Mouse (Mus musculus): ENCODE data around the gene Dcpp1. TPM values are rescaled to one million over a fixed set of nuclear protein-coding genes. Genes with fewer than 3 reads are reported as not detected.
A peak's percentile ranks its signal among the peaks of the same experiment; 100 is the strongest.

The Dcpp1 gene
- polyA plus RNA-seq, 1 experiment from 2014 or later, result not detected

- no peak overlapping the region for H3K4me3 ChIP-seq (ENCODE audit: low read length)
- H3K4me2 ChIP-seq (ENCODE audit: low read depth, low read length), result no peak overlapping the region
- H3K27ac ChIP-seq (ENCODE audit: low read length), result no peak overlapping the region
- peaks cover 6% of the 10 kb centered on the region; the same call in 1 of the 2 replicates for H3K4me1 ChIP-seq (ENCODE audit: control insufficient read depth, insufficient read depth, low read length)
- no peak for ATAC-seq (replicated peaks; ENCODE audit: extremely low read depth, insufficient read depth, low FRiP score)
- no peaks in the 10 kb centered on the region for H3K27me3 ChIP-seq (ENCODE audit: control insufficient read depth, insufficient read depth, low read length)
- H3K36me3 ChIP-seq (ENCODE audit: control insufficient read depth, insufficient read depth), result no peaks in the 10 kb centered on the region
- 34% methylated on average over 5 of the region's 5 CpGs for WGBS
- H3K9ac ChIP-seq (ENCODE audit: low read length), result no peak overlapping the region
- H3K9me3 ChIP-seq (replicated peaks; ENCODE audit: control insufficient read depth, low read length), result no peaks in the 10 kb centered on the region
Observed at GRCm38 (mm10) chr17:23853292-23853691, 27.4 kb upstream of the Dcpp1 start.

GRCm38 (mm10) chr17:23854229-23854765 lies 26.4 kb upstream of the Dcpp1 start:
- H3K27me3 ChIP-seq (ENCODE audit: control insufficient read depth, insufficient read depth, low read length), result no peaks in the 10 kb centered on the region
- H3K36me3 ChIP-seq (ENCODE audit: control insufficient read depth, insufficient read depth), result no peaks in the 10 kb centered on the region
- no peak overlapping the region for H3K4me3 ChIP-seq (ENCODE audit: low read length)
- WGBS, result 56% methylated on average over 10 of the region's 10 CpGs
- no peak overlapping the region for H3K27ac ChIP-seq (ENCODE audit: low read length)
- no peak overlapping the region for H3K4me2 ChIP-seq (ENCODE audit: low read depth, low read length)
- no peak overlapping the region for H3K9ac ChIP-seq (ENCODE audit: low read length)
- no peaks in the 10 kb centered on the region for H3K9me3 ChIP-seq (replicated peaks; ENCODE audit: control insufficient read depth, low read length)
- ATAC-seq (replicated peaks; ENCODE audit: extremely low read depth, insufficient read depth, low FRiP score), result peak; percentile 45; the same call in 1 of the 2 replicates
- H3K4me1 ChIP-seq (ENCODE audit: control insufficient read depth, insufficient read depth, low read length), result peaks cover 6% of the 10 kb centered on the region; the same call in 1 of the 2 replicates

GRCm38 (mm10) chr17:23857193-23857592 lies 23.5 kb upstream of the Dcpp1 start:
- H3K4me1 ChIP-seq (ENCODE audit: control insufficient read depth, insufficient read depth, low read length), result peaks cover 6% of the 10 kb centered on the region; the same call in 1 of the 2 replicates
- H3K4me3 ChIP-seq (ENCODE audit: low read length), result no peak overlapping the region
- ATAC-seq (replicated peaks; ENCODE audit: extremely low read depth, insufficient read depth, low FRiP score), result no peak
- no peak overlapping the region for H3K4me2 ChIP-seq (ENCODE audit: low read depth, low read length)
- H3K9me3 ChIP-seq (replicated peaks; ENCODE audit: control insufficient read depth, low read length), result no peaks in the 10 kb centered on the region
- H3K27me3 ChIP-seq (ENCODE audit: control insufficient read depth, insufficient read depth, low read length), result no peaks in the 10 kb centered on the region
- H3K36me3 ChIP-seq (ENCODE audit: control insufficient read depth, insufficient read depth), result no peaks in the 10 kb centered on the region
- no peak overlapping the region for H3K9ac ChIP-seq (ENCODE audit: low read length)
- WGBS, result 81% methylated on average over 6 of the region's 6 CpGs
- no peak overlapping the region for H3K27ac ChIP-seq (ENCODE audit: low read length)

- Histone ChIP-seq H3K36me3 (ENCODE audit: control insufficient read depth, insufficient read depth) (no peaks in the 10 kb centered on the region), H3K27me3 (ENCODE audit: control insufficient read depth, insufficient read depth, low read length) (no peaks in the 10 kb centered on the region), H3K4me2 (ENCODE audit: low read depth, low read length) (no peak overlapping the region), H3K9me3 (replicated peaks; ENCODE audit: control insufficient read depth, low read length) (no peaks in the 10 kb centered on the region), H3K4me1 (ENCODE audit: control insufficient read depth, insufficient read depth, low read length) (peaks cover 6% of the 10 kb centered on the region; the same call in 1 of the 2 replicates), H3K4me3 (ENCODE audit: low read length) (no peak overlapping the region), H3K9ac (ENCODE audit: low read length) (no peak overlapping the region), H3K27ac (ENCODE audit: low read length) (no peak overlapping the region)
- ATAC-seq (replicated peaks; ENCODE audit: extremely low read depth, insufficient read depth, low FRiP score), result no peak
- 68% methylated on average over 2 of the region's 2 CpGs for WGBS
Observed at GRCm38 (mm10) chr17:23857913-23858312, 22.8 kb upstream of the Dcpp1 start.

- Histone ChIP-seq H3K4me1 (ENCODE audit: control insufficient read depth, insufficient read depth, low read length) (no peaks in the 10 kb centered on the region), H3K4me2 (ENCODE audit: low read depth, low read length) (no peak overlapping the region), H3K9ac (ENCODE audit: low read length) (no peak overlapping the region), H3K27me3 (ENCODE audit: control insufficient read depth, insufficient read depth, low read length) (no peaks in the 10 kb centered on the region), H3K27ac (ENCODE audit: low read length) (no peak overlapping the region), H3K36me3 (ENCODE audit: control insufficient read depth, insufficient read depth) (no peaks in the 10 kb centered on the region), H3K4me3 (ENCODE audit: low read length) (no peak overlapping the region), H3K9me3 (replicated peaks; ENCODE audit: control insufficient read depth, low read length) (peaks cover 7% of the 10 kb centered on the region)
- ATAC-seq (replicated peaks; ENCODE audit: extremely low read depth, insufficient read depth, low FRiP score), result no peak
- WGBS, result 83% methylated on average over 4 of the region's 4 CpGs
Observed at GRCm38 (mm10) chr17:23862926-23863325, 17.8 kb upstream of the Dcpp1 start.

- no peak for ATAC-seq (replicated peaks; ENCODE audit: extremely low read depth, insufficient read depth, low FRiP score)
- Histone ChIP-seq H3K9ac (ENCODE audit: low read length) (no peak within 1 kb of the TSS), H3K27me3 (ENCODE audit: control insufficient read depth, insufficient read depth, low read length) (no peaks in the 10 kb centered on the region), H3K9me3 (replicated peaks; ENCODE audit: control insufficient read depth, low read length) (peaks cover 7% of the 10 kb centered on the region), H3K27ac (ENCODE audit: low read length) (no peak within 1 kb of the TSS), H3K36me3 (ENCODE audit: control insufficient read depth, insufficient read depth) (no peaks in the 10 kb centered on the region), H3K4me2 (ENCODE audit: low read depth, low read length) (no peak within 1 kb of the TSS), H3K4me1 (ENCODE audit: control insufficient read depth, insufficient read depth, low read length) (no peaks in the 10 kb centered on the region), H3K4me3 (ENCODE audit: low read length) (no peak within 1 kb of the TSS)
- WGBS, result 78% methylated on average over 15 of the region's 15 CpGs
Observed at GRCm38 (mm10) chr17:23867756-23868155, 12.9 kb upstream of the Dcpp1 start, which contains the start of gene Prss21. TSS of gene Prss21 (plus strand) at chr17:23868056.

GRCm38 (mm10) chr17:23868513-23868912 lies 12.2 kb upstream of the Dcpp1 start:
- peaks cover 7% of the 10 kb centered on the region for H3K9me3 ChIP-seq (replicated peaks; ENCODE audit: control insufficient read depth, low read length)

GRCm38 (mm10) chr17:23873884-23874856 lies 6.5 kb upstream of the Dcpp1 start:
- no peak for ATAC-seq (replicated peaks; ENCODE audit: extremely low read depth, insufficient read depth, low FRiP score)
- no peak overlapping the region for H3K9ac ChIP-seq (ENCODE audit: low read length)
- H3K27ac ChIP-seq (ENCODE audit: low read length), result no peak overlapping the region
- H3K4me1 ChIP-seq (ENCODE audit: control insufficient read depth, insufficient read depth, low read length), result no peaks in the 10 kb centered on the region
- WGBS, result 35% methylated on average over 8 of the region's 8 CpGs
- H3K4me3 ChIP-seq (ENCODE audit: low read length), result no peak overlapping the region
- no peak overlapping the region for H3K4me2 ChIP-seq (ENCODE audit: low read depth, low read length)
- H3K36me3 ChIP-seq (ENCODE audit: control insufficient read depth, insufficient read depth), result no peaks in the 10 kb centered on the region
- no peaks in the 10 kb centered on the region for H3K27me3 ChIP-seq (ENCODE audit: control insufficient read depth, insufficient read depth, low read length)
- H3K9me3 ChIP-seq (replicated peaks; ENCODE audit: control insufficient read depth, low read length), result no peaks in the 10 kb centered on the region

More at GRCm38 (mm10) chr17:23868513-23868912, 12.2 kb upstream of the Dcpp1 start:
- Histone ChIP-seq H3K4me3 (ENCODE audit: low read length) (no peak overlapping the region), H3K27ac (ENCODE audit: low read length) (no peak overlapping the region), H3K4me1 (ENCODE audit: control insufficient read depth, insufficient read depth, low read length) (no peaks in the 10 kb centered on the region), H3K27me3 (ENCODE audit: control insufficient read depth, insufficient read depth, low read length) (no peaks in the 10 kb centered on the region), H3K4me2 (ENCODE audit: low read depth, low read length) (no peak overlapping the region), H3K9ac (ENCODE audit: low read length) (no peak overlapping the region), H3K36me3 (ENCODE audit: control insufficient read depth, insufficient read depth) (no peaks in the 10 kb centered on the region)
- ATAC-seq (replicated peaks; ENCODE audit: extremely low read depth, insufficient read depth, low FRiP score), result no peak
- WGBS, result 78% methylated on average over 11 of the region's 11 CpGs

- no peaks in the 10 kb centered on the region for H3K36me3 ChIP-seq (ENCODE audit: control insufficient read depth, insufficient read depth)
- H3K27ac ChIP-seq (ENCODE audit: low read length), result no peak overlapping the region
- 0 out of 2 replicates have a peak, but pooled peaks have one; percentile 15 for ATAC-seq (replicated peaks; ENCODE audit: extremely low read depth, insufficient read depth, low FRiP score)
- H3K4me3 ChIP-seq (ENCODE audit: low read length), result no peak overlapping the region
- H3K4me1 ChIP-seq (ENCODE audit: control insufficient read depth, insufficient read depth, low read length), result no peaks in the 10 kb centered on the region
- 43% methylated on average over 3 of the region's 3 CpGs for WGBS
- no peaks in the 10 kb centered on the region for H3K27me3 ChIP-seq (ENCODE audit: control insufficient read depth, insufficient read depth, low read length)
- H3K4me2 ChIP-seq (ENCODE audit: low read depth, low read length), result no peak overlapping the region
- H3K9me3 ChIP-seq (replicated peaks; ENCODE audit: control insufficient read depth, low read length), result no peaks in the 10 kb centered on the region
- no peak overlapping the region for H3K9ac ChIP-seq (ENCODE audit: low read length)
Observed at GRCm38 (mm10) chr17:23876741-23877140, 3.9 kb upstream of the Dcpp1 start.
